Mouse (Mus musculus) heart, embryonic 11.5 days (tissue): ENCODE data around the gene Arhgap35. TPM values are rescaled to one million over a fixed set of nuclear protein-coding genes. Genes with fewer than 3 reads are reported as not detected.

Source experiments
- ATAC-seq: fragments of 200-750 bp; cut with Nextera tagmentation; replicated peaks from 2 replicates; pipeline ENCODE4 v1.8.0; 2017; ENCODE audit warnings: moderate library complexity; ENCODE audit not compliant: insufficient number of reproducible peaks, low FRiP score, low TSS enrichment
- H3K27ac ChIP-seq: fragments of 300-500 bp; sonication (generic); 2 replicates; pipeline ENCODE4 v1.5.1; 2014; ENCODE audit warnings: mild to moderate bottlenecking, low read depth, low read length
- H3K27me3 ChIP-seq: fragments of 300-500 bp; sonication (generic); 2 replicates; pipeline ENCODE4 v1.6.1; 2014; ENCODE audit warnings: mild to moderate bottlenecking, low read length, mixed read lengths; ENCODE audit not compliant: control insufficient read depth, insufficient read depth
- H3K36me3 ChIP-seq: fragments of 300-500 bp; sonication (generic); 2 replicates; pipeline ENCODE4 v1.6.1; 2014; ENCODE audit warnings: mild to moderate bottlenecking, low read length, moderate library complexity, mixed read lengths; ENCODE audit not compliant: control insufficient read depth, insufficient read depth
- H3K4me1 ChIP-seq: fragments of 300-500 bp; sonication (generic); 2 replicates; pipeline ENCODE4 v1.6.1; 2014; ENCODE audit warnings: low read length; ENCODE audit not compliant: control insufficient read depth, insufficient read depth
- H3K4me2 ChIP-seq: fragments of 300-500 bp; sonication (generic); 2 replicates; pipeline ENCODE4 v1.6.1; 2014; ENCODE audit warnings: mild to moderate bottlenecking, moderate library complexity
- H3K4me3 ChIP-seq: fragments of 300-500 bp; sonication (generic); 2 replicates; pipeline ENCODE4 v1.5.1; 2014; ENCODE audit warnings: low read depth, low read length
- H3K9ac ChIP-seq: fragments of 300-500 bp; sonication (generic); 2 replicates; pipeline ENCODE4 v1.6.1; 2014; ENCODE audit warnings: mild to moderate bottlenecking, low read depth, low read length, moderate library complexity
- H3K9me3 ChIP-seq: fragments of 300-500 bp; sonication (generic); replicated peaks from 2 replicates; pipeline ENCODE4 v1.6.1; 2016; ENCODE audit warnings: low read length; ENCODE audit not compliant: control insufficient read depth
- WGBS: fragments of 180-500 bp; shearing (Covaris S2); extraction: QIAGEN DNeasy Blood & Tissue Kit; methylation state at CpG from one replicate; pipeline ENCODE4 v1.1.7; 2014; ENCODE audit not compliant: insufficient replicate concordance; 5-methylcytosine and 5-hydroxymethylcytosine counted together
- polyA plus RNA-seq: library from polyadenylated mRNA; unstranded; fragments of >200 nt; fragmentation: Nextera tagmentation; extraction: Ambion mirVana; gene quantifications from 2 replicates; pipeline ENCODE4 v1.2.1, GENCODE M21; 2014

Gene Arhgap35
- polyA plus RNA-seq, 1 experiment from 2014 or later = 15.9 TPM

DNA sequence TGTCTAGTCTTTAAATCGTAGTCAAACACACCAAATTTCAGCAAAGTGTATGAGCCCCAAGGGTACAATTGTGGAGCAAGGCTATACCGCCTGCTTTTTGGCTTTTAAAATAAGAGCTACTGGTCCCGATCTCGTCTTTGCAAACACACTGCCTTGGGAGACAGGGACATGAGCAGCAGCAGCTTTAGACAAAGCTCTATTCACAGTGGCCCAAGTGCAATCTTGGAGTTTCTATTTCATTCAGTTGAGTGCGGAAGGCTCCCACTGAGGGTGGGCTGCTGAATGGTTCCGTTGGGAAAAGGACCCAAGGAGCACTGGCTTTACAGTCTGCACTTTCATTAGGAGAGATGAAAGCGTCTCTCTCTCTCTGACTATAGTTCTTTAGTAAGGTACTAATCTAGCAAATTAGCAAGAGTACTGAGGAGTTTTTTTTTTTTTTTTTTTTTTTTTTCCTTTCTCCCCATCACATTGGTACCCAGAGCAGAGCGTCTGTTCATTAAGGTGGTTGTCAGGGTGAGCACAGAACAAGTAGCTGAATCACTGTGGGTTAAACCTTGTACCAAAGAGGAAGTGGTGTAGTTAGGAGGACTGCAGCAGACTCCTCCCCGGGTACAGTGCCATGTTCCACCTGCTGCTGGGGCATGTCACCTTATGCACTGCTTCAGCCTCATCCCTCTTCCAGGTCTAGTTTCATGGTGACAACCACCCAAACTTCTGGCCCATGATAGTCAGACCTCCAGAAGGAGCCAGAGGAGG lies 56.8 kb downstream of the Arhgap35 start:
- Histone ChIP-seq H3K4me3 (no peak overlapping the region), H3K27me3 (no peaks in the 10 kb centered on the region), H3K4me2 (no peak overlapping the region), H3K4me1 (peaks cover 33% of the 10 kb centered on the region), H3K36me3 (peaks cover 7% of the 10 kb centered on the region; the same call in 1 of the 2 replicates), H3K9me3 (no peaks in the 10 kb centered on the region), H3K27ac (no peak overlapping the region), H3K9ac (no peak overlapping the region)
- WGBS = 76% methylated on average over 9 of the region's 9 CpGs
- no peak for ATAC-seq

DNA sequence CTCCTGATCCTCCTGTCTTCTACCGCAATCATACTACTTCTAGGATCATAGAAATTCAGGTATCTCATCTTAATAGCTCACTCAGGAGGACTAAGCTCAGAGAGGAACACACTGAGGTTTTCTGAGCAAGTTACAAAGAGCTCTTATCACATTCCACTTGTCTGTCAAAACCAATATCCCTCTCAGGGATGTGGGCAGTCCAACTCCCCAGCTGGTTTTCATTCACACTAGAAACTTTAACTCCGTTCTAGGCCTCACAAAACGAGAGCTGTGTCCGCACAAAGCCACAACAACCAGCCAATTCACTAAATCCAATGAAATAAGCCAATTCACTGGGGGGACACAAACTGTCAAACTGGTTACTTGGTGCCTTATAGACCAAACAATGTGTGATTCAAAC lies 57.5 kb downstream of the Arhgap35 start:
- peaks cover 33% of the 10 kb centered on the region for H3K4me1 ChIP-seq

DNA sequence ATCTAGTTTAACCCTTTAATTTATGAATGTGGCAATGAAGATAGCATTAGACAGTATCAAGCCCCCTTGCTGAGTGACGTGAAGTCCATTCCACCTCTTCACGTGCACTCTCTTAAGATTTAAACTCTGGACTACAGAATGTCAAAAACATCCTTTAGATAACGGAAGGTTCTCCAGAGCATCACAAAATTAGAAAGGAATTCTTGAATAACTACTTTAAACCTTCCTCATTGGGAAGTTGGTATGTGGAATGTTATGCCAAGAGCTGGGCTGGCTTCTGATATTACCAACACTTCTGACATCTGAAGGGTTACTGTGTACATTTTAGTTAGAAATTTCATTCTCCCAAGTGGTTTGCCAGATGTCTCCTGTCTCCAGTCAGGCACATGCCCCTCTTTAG lies 60.6 kb downstream of the Arhgap35 start:
- Histone ChIP-seq H3K36me3 (no peaks in the 10 kb centered on the region), H3K4me3 (no peak overlapping the region), H3K9me3 (no peaks in the 10 kb centered on the region), H3K27ac (no peak overlapping the region), H3K4me1 (peaks cover 33% of the 10 kb centered on the region), H3K27me3 (no peaks in the 10 kb centered on the region), H3K9ac (no peak overlapping the region), H3K4me2 (no peak overlapping the region)
- ATAC-seq = no peak
- WGBS = 54% methylated on average over 3 of the region's 3 CpGs

More for the DNA sequence above, 57.5 kb downstream of the Arhgap35 start:
- H3K9ac ChIP-seq = no peak overlapping the region
- H3K4me3 ChIP-seq = no peak overlapping the region
- no peak overlapping the region for H3K27ac ChIP-seq
- peaks cover 7% of the 10 kb centered on the region; the same call in 1 of the 2 replicates for H3K36me3 ChIP-seq
- ATAC-seq = no peak
- H3K27me3 ChIP-seq = no peaks in the 10 kb centered on the region
- no peaks in the 10 kb centered on the region for H3K9me3 ChIP-seq
- H3K4me2 ChIP-seq = no peak overlapping the region; the same call in 1 of the 2 replicates
- 35% methylated on average over 4 of the region's 4 CpGs for WGBS

DNA sequence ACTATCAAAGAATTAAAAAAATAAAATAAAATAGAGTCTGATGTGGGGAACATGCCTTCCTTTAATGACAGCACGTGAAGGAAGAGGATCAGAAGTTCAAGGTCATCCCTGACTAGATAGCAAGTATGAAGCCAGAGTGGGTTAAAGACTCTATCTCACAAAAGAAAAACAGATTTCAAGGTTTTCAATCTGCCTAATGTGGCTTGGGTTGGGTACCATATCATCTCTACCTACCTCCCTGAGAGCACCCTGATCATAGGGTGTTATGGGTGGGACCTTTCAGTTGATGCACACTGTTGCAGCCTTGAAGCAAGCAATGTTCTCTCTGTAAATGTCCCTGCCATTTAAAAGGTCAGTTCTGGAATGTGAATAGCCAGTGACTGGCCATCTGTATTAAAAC lies 63.2 kb downstream of the Arhgap35 start:
- H3K4me3 ChIP-seq = no peak overlapping the region
- ATAC-seq = no peak
- no peaks in the 10 kb centered on the region for H3K36me3 ChIP-seq
- H3K4me2 ChIP-seq = no peak overlapping the region
- peaks cover 11% of the 10 kb centered on the region; the same call in 1 of the 2 replicates for H3K4me1 ChIP-seq
- H3K9ac ChIP-seq = no peak overlapping the region
- no peaks in the 10 kb centered on the region for H3K9me3 ChIP-seq
- H3K27ac ChIP-seq = no peak overlapping the region
- H3K27me3 ChIP-seq = no peaks in the 10 kb centered on the region
- 79% methylated on average over 1 of the region's 1 CpGs for WGBS

DNA sequence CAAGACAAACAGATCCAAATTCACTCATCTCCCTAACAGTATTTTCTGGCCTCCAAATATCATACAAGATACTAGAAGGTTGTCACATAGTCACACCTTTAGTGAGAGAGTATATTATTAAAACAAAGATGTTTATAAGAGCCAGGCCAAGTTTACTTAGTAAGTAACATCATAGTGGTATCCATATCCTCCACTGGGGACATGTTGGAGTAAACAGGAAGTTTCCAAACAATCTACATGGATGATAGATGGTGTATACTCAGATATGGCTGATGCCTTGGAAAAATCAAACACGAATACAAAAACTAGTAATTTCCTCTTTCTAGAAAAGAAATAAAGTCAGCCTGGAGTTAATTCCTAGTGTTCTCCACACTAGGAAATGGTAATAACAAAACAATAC lies 65.5 kb downstream of the Arhgap35 start:
- no peak overlapping the region for H3K27ac ChIP-seq
- no peaks in the 10 kb centered on the region for H3K9me3 ChIP-seq
- H3K9ac ChIP-seq = no peak overlapping the region
- ATAC-seq = no peak
- WGBS = 76% methylated on average over 1 of the region's 1 CpGs
- H3K36me3 ChIP-seq = peaks cover 6% of the 10 kb centered on the region
- no peaks in the 10 kb centered on the region for H3K27me3 ChIP-seq
- H3K4me2 ChIP-seq = no peak overlapping the region
- no peak overlapping the region for H3K4me3 ChIP-seq
- peaks cover under 1% of the 10 kb centered on the region; the same call in 1 of the 2 replicates for H3K4me1 ChIP-seq

DNA sequence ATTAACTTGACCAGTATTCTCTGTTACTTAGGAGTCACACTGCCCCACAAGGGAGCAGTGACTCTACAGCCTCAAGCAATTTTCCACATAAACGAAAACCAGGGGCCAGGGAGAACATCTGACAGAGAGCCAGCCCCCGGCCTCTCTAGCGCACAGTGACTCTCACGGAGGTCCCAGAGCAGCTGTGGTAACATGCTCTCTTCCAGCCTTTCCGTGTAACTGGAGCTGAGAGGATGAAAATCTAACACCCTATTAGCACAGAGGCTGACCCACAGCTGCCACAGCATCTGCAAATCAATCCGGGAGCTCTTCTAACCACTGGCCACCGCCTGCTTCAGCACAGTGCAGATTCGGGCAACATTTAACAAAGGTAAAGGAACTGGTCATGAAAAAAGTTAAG lies 70.0 kb downstream of the Arhgap35 start:
- H3K9ac ChIP-seq = no peak overlapping the region
- WGBS = 76% methylated on average over 8 of the region's 8 CpGs
- no peak overlapping the region for H3K4me2 ChIP-seq
- ATAC-seq = no peak
- no peak overlapping the region for H3K4me3 ChIP-seq
- H3K9me3 ChIP-seq = no peaks in the 10 kb centered on the region
- H3K27ac ChIP-seq = no peak overlapping the region
- no peaks in the 10 kb centered on the region for H3K4me1 ChIP-seq
- peaks cover 6% of the 10 kb centered on the region for H3K36me3 ChIP-seq
- no peaks in the 10 kb centered on the region for H3K27me3 ChIP-seq

DNA sequence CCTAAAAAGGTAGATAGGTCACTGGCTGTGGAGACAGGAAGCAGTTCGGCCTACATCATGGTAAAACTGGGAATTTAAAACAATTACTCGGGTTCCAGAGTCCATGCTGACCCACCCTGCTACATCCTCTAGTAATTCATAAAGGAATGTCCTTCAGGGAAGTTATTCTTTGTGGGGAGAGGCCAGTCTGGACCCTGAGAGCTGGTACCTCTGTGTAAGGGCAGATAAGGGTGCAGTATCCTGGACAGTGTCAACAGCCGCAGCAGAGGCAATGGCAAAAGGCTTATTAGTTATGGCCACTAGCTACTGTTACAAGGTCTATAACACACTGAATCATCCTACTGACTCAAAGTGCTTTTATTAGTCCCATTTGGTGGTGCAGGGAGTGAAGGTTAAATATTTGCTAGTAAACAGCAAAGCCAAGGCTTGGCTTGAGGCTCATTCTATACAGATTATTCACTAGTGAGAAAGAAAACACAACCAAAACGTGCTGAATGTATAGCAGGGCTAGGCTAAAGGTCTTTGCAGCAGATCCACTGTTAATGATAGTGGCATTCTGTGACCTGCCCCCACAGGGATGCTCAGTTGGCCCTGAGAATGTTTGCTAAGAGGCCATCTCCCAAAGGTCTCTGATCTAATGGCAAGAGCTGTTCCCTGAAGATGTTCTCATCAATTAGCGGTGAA lies 77.4 kb downstream of the Arhgap35 start:
- H3K9me3 ChIP-seq = no peaks in the 10 kb centered on the region
- 0 out of 2 replicates have a peak, but pooled peaks cover 5% of the 10 kb centered on the region for H3K36me3 ChIP-seq
- H3K4me2 ChIP-seq = no peak overlapping the region
- no peak overlapping the region for H3K27ac ChIP-seq
- no peaks in the 10 kb centered on the region for H3K27me3 ChIP-seq
- no peak overlapping the region for H3K4me3 ChIP-seq
- no peak for ATAC-seq
- no peak overlapping the region for H3K9ac ChIP-seq
- WGBS = 72% methylated on average over 5 of the region's 5 CpGs
- 0 out of 2 replicates have a peak, but pooled peaks cover 4% of the 10 kb centered on the region for H3K4me1 ChIP-seq

DNA sequence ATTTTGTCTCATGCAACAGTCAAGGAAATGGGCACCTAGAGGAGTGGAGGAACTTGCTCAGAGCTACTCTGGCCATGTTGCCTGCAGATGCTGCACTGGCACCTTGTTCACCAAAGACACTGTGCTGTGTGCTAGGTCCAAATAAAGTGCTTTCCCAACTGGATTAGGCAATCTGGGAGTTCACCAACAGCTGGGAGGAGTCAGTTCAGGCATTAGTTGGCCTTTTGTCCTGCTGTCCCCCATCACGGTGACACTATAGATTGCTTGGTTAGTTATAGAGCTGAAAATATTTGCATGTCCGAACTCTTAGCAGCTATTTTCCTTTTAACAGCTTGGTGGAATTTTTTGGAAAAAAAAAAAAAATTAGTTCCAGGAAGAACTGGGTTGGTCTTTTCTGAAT lies 88.8 kb downstream of the Arhgap35 start:
- Histone ChIP-seq H3K36me3 (no peaks in the 10 kb centered on the region), H3K27ac (no peak overlapping the region), H3K9me3 (no peaks in the 10 kb centered on the region), H3K9ac (no peak overlapping the region), H3K4me1 (peaks cover 7% of the 10 kb centered on the region), H3K4me2 (no peak overlapping the region), H3K27me3 (no peaks in the 10 kb centered on the region), H3K4me3 (no peak overlapping the region)
- 86% methylated on average over 2 of the region's 2 CpGs for WGBS
- ATAC-seq = no peak
